Mouse (Mus musculus) spleen, adult 2 months (tissue): Measurements from ENCODE around the gene Tipin. TPM values are rescaled to one million over a fixed set of nuclear protein-coding genes. Genes with fewer than 3 reads are reported as not detected.
"Not testable (repeated sequence)": the region's sequence is repeated elsewhere in the genome, so short reads cannot be mapped to it uniquely, and the experiment has no call there.

ENCODE experiments used
- DNase-seq, 2 experiments: peaks; one replicate each; pipeline versions ENCODE4 v3.0.0 to v3.0.0-alpha.2; 2012 to 2021; ENCODE audit warnings: low spot score in 2 of 2, low read depth in 1 of 2
- H3K27ac ChIP-seq: fragments of 200-500 bp; 2 replicates; pipeline ENCODE4 v1.5.1; 2012; ENCODE audit warnings: low read length, inconsistent platforms; ENCODE audit not compliant: insufficient read depth
- H3K27me3 ChIP-seq: fragments of 200-500 bp; 2 replicates; pipeline ENCODE4 v1.6.1; 2012; ENCODE audit warnings: mild to moderate bottlenecking, moderate library complexity, low read length, inconsistent platforms; ENCODE audit not compliant: control insufficient read depth, insufficient read depth
- H3K36me3 ChIP-seq: fragments of 200-500 bp; 2 replicates; pipeline ENCODE4 v1.6.1; 2012; ENCODE audit warnings: mild to moderate bottlenecking, low read length, inconsistent platforms; ENCODE audit not compliant: control insufficient read depth, insufficient read depth
- H3K4me1 ChIP-seq: fragments of 200-500 bp; 2 replicates; pipeline ENCODE4 v1.6.1; 2011; ENCODE audit warnings: inconsistent platforms; ENCODE audit not compliant: control insufficient read depth, insufficient read depth, insufficient read length
- H3K4me3 ChIP-seq: fragments of 200-500 bp; 2 replicates; pipeline ENCODE4 v1.5.1; 2011; ENCODE audit warnings: mild to moderate bottlenecking, inconsistent platforms; ENCODE audit not compliant: insufficient read depth, insufficient read length; ENCODE audit errors: extremely low read depth
- CTCF ChIP-seq: fragments of 200-500 bp; IDR thresholded peaks from 2 replicates; pipeline ENCODE4 v1.5.1; 2011; ENCODE audit warnings: mild to moderate bottlenecking, inconsistent platforms; ENCODE audit not compliant: insufficient read depth, insufficient read length, insufficient replicate concordance; ENCODE audit errors: extremely low read depth
- POLR2A ChIP-seq: fragments of 200-500 bp; IDR thresholded peaks from 2 replicates; pipeline ENCODE4 v1.6.1; 2011; ENCODE audit warnings: low read depth, low read length, inconsistent platforms
- WGBS: fragments of 180-500 bp; shearing (Covaris S2); methylation state at CpG from one replicate; pipeline ENCODE4 v1.1.7; 2018; 5-methylcytosine and 5-hydroxymethylcytosine counted together
- polyA plus RNA-seq: library from polyadenylated mRNA; depleted of rRNA; stranded (reverse); fragments of >200 nt; gene quantifications from 2 replicates; pipeline ENCODE4 v1.2.3, GENCODE M21; 2012

Gene Tipin
- polyA plus RNA-seq, 1 experiment, result 2.4 TPM

DNA sequence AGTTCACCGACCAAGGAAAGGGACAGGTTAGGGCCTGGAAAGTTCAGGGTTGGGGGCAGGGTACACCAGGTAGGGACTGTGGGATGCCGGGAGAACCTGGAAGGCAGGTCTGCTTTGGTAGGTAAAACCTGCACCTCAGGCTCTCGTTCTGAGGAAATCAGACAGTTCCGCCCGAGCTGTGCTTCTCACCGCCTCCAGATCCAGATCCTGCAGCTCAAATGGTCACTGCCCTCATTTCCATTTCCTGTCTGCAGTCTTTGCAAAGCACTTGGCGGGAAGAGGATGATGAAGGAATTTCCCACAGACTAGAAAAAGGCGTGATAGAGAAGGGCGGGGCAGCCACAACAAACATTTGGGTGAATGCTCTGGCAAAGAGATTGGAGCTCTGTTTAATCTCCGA is 13.2 kb upstream of the Tipin start:
- 79% methylated on average over 10 of the region's 10 CpGs for WGBS
- no peaks in the 10 kb centered on the region for H3K4me1 ChIP-seq
- TF ChIP-seq POLR2A, result no peak
- DNase-seq, result no peak
- no peaks in the 10 kb centered on the region for H3K27me3 ChIP-seq
- no peak overlapping the region for H3K4me3 ChIP-seq
- no peaks in the 10 kb centered on the region for H3K36me3 ChIP-seq
- H3K27ac ChIP-seq, result no peak overlapping the region

DNA sequence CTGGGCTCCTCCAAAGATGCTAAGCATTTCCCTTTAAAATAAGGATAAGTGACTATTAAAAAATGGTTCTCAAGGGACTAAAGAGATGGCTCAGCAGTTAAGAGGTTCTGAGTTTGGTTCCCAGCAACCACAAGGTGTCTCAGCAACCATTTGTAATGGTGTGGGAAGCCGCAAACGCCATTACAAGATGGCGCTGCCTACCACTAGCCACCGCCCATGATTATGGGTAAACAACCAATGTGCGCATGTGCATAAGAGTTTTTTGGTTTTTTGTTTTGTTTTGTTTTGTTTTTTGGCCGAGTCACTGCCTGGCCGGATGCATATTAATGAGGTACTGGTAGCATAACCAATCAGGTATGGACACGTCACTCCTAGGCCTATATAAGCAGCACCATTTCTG is 12.5 kb upstream of the Tipin start:
- H3K4me3 ChIP-seq, H3K4me1 ChIP-seq, H3K27me3 ChIP-seq, H3K36me3 ChIP-seq, DNase-seq, H3K27ac ChIP-seq: not testable (repeated sequence)
- WGBS, result 91% methylated on average over 8 of the region's 8 CpGs

DNA sequence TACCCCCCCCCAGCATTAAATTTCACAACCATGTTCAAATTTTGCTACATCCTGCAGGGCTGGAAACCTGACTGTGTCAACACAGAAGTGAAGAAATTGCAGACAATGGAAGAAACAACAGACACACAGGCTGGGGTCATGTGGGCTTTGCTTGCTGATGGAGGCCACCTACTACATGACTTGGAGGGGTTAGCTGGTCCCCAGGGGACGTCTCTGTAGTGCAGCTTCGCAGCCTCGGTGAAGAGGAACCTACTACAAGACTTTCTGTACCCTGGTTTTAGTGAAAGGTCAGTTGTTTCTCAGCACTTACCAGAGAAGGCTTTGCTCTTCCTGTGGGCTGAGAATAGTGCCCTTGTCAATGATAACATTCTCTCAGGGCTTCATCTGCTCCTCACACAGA is 10.1 kb upstream of the Tipin start:
- WGBS, result 28% methylated on average over 3 of the region's 3 CpGs

DNA sequence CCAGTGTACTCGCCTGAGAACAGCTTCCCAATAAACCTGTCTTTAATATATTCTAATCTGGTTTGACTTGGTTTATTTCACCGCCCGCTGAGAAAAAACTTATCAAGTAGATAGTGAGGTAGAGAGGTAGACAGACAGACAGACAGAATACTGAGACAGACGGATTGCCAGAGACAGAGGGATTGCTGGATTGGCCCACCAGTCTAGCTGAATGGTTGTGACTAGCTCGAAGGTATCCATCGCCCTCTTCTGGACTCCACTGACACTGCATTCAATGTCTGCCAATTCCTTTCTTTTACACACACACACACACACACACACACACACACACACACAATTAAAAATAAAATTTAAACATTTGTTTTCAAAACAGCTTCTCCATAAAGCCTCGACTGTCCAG is 8.8 kb upstream of the Tipin start:
- peak in 1 of 2 experiments; percentile 31 for DNase-seq
- no peaks in the 10 kb centered on the region for H3K36me3 ChIP-seq
- 53% methylated on average over 7 of the region's 7 CpGs for WGBS
- H3K27ac ChIP-seq, result no peak overlapping the region
- H3K4me1 ChIP-seq, result no peaks in the 10 kb centered on the region
- H3K27me3 ChIP-seq, result no peaks in the 10 kb centered on the region
- no peak overlapping the region for H3K4me3 ChIP-seq
- TF ChIP-seq POLR2A (no peak), CTCF (peak; percentile 29; the same call in 1 of the 2 replicates)

More for the DNA sequence above, 10.1 kb upstream of the Tipin start:
- H3K36me3 ChIP-seq, result no peaks in the 10 kb centered on the region
- H3K27me3 ChIP-seq, result no peaks in the 10 kb centered on the region
- TF ChIP-seq POLR2A (no peak), CTCF (no peak)
- H3K27ac ChIP-seq, result no peak overlapping the region
- no peak for DNase-seq
- H3K4me1 ChIP-seq, result no peaks in the 10 kb centered on the region
- no peak overlapping the region for H3K4me3 ChIP-seq

DNA sequence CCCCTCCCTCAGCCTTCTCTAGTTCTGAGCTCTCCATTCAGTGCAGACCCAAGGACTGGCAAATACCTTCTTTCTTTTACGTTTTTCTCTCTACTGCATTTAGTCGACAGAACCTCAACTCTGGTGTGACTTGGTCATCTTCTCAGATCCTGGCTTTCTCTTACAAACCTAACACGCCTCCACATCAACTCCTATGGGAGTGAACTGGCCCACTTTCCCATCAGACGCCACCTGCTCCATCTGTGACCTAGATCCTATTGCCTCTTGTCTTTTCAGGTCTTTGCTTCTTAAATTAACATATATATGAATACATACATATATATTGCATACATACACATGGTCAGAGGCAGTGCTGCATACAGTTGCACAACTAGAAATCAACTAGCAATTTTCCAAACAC is 7.6 kb upstream of the Tipin start:
- no peak overlapping the region for H3K27ac ChIP-seq

DNA sequence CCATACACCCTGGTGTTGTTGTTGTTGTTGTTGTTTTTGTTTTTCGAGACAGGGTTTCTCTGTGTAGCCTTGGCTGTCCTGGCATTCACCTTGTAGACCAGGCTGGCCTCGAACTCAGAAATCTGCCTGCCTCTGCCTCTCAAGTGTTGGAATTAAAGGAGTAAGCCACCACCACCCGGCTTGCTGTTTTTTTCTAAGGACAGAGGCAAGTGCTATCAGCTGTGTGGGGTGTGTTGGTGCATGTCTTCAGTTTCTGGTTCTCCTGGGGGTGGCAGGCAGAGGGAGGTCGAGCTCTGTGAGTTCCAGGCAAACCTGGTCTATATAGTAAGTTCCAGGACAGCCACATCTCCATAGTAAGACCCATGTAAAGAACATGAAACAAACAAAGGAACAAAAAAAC is 7.1 kb upstream of the Tipin start:
- 83% methylated on average over 4 of the region's 4 CpGs for WGBS
- no peak overlapping the region for H3K27ac ChIP-seq
- H3K27me3 ChIP-seq, result no peaks in the 10 kb centered on the region
- DNase-seq, result no peak
- H3K4me1 ChIP-seq, result no peaks in the 10 kb centered on the region
- no peak for TF ChIP-seq POLR2A
- TF ChIP-seq CTCF, result no peak
- H3K36me3 ChIP-seq, result no peaks in the 10 kb centered on the region
- H3K4me3 ChIP-seq, result no peak overlapping the region

More for the DNA sequence above, 7.6 kb upstream of the Tipin start:
- H3K4me1 ChIP-seq, result no peaks in the 10 kb centered on the region
- H3K36me3 ChIP-seq, result no peaks in the 10 kb centered on the region
- no peak for DNase-seq
- WGBS, result 68% methylated on average over 4 of the region's 4 CpGs
- TF ChIP-seq CTCF, result no peak
- no peak for TF ChIP-seq POLR2A
- H3K27me3 ChIP-seq, result no peaks in the 10 kb centered on the region
- no peak overlapping the region for H3K4me3 ChIP-seq

DNA sequence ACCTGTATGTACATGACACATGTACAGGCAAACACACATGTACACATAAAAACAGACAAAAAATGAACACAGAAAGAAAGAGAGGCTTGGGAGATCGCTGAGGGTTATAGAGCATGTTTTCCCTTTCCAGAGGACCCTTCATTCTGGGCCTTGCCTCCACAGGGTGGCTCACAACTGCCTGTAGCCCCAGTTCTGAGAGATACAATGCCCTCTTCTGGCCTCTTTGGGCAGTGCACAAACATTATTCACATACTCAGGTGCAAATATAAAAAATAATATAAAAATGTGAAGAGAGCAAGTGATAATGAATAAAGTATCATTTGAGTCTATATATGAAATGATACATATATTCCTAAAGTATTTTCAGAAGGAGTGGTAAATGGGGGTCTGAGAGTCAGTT is 6.5 kb upstream of the Tipin start:
- DNase-seq, result no peak
- no peak overlapping the region for H3K4me3 ChIP-seq
- H3K27me3 ChIP-seq, result no peaks in the 10 kb centered on the region
- no peaks in the 10 kb centered on the region for H3K4me1 ChIP-seq
- TF ChIP-seq CTCF (no peak), POLR2A (no peak)
- H3K36me3 ChIP-seq, result no peaks in the 10 kb centered on the region
- WGBS, result 78% methylated on average over 1 of the region's 1 CpGs
- no peak overlapping the region for H3K27ac ChIP-seq
